Mouse (Mus musculus) splenic B cell, adult 2 months (primary cell): Measurements from ENCODE around the gene Ttc7.

ENCODE experiments used
- DNase-seq: peaks from one replicate; pipeline ENCODE4 v3.0.0-alpha.2; 2011; ENCODE audit warnings: low read depth, low spot score
- H3K27me3 ChIP-seq: 2 replicates; pipeline ENCODE4 v1.6.1; 2012; ENCODE audit warnings: mild to moderate bottlenecking, low read length, moderate library complexity, mixed read lengths; ENCODE audit not compliant: control insufficient read depth, poor library complexity, insufficient read depth, severe bottlenecking
- H3K36me3 ChIP-seq: 2 replicates; pipeline ENCODE4 v1.6.1; 2012; ENCODE audit warnings: mild to moderate bottlenecking, low read length, moderate library complexity, mixed read lengths; ENCODE audit not compliant: control insufficient read depth, poor library complexity, insufficient read depth, severe bottlenecking

The Ttc7 gene

GRCm38 (mm10) chr17:87282007-87282705 lies 530 bp upstream of the Ttc7 start:
- no peaks in the 10 kb centered on the region; the same call in 1 of the 2 replicates for H3K36me3 ChIP-seq
- H3K27me3 ChIP-seq, result no peaks in the 10 kb centered on the region
- DNase-seq, result peak; percentile 92

DNA sequence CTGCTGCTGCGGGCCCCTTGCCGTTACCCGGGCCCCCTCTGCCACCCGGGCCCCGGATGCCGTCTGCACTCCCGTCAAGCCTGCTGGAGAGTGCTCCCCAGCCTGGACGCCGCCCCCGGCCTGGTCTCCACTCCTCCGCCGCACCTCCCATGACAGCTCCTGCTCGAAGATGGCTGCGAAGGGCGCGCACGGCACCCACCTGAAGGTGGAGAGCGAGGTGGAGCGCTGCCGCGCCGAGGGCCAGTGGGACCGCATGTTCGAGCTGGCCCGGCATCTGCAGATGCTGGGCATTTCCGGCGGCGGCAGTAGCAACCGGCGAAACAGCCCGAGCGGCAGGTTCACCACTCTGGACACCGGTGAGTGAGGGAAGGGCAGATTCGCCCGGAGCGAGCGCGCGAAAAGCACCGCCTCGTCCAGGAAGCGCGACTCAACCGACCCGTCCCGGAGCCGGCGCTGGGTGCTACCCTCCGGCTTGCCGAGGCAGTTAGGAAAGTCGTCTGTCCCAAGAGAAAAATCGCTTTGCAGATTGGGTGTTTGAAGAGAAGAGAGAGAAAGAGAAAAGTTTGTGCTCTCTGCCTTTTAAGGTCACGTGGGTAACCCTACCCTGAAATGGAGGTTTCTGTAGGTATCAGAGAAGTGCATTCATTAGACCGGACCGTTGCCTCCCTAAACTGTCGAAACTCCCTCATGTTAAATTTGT lies 519 bp downstream of the Ttc7 start:
- no peaks in the 10 kb centered on the region; the same call in none of the 2 replicates for H3K36me3 ChIP-seq
- DNase-seq, result peak; percentile 65
- no peaks in the 10 kb centered on the region for H3K27me3 ChIP-seq

- H3K27me3 ChIP-seq, result no peaks in the 10 kb centered on the region
- peaks cover 3% of the 10 kb centered on the region for H3K36me3 ChIP-seq
- DNase-seq, result peak; percentile 85
These were observed 1.2 kb downstream of the Ttc7 start for GRCm38 (mm10) chr17:87283755-87284481.

DNA sequence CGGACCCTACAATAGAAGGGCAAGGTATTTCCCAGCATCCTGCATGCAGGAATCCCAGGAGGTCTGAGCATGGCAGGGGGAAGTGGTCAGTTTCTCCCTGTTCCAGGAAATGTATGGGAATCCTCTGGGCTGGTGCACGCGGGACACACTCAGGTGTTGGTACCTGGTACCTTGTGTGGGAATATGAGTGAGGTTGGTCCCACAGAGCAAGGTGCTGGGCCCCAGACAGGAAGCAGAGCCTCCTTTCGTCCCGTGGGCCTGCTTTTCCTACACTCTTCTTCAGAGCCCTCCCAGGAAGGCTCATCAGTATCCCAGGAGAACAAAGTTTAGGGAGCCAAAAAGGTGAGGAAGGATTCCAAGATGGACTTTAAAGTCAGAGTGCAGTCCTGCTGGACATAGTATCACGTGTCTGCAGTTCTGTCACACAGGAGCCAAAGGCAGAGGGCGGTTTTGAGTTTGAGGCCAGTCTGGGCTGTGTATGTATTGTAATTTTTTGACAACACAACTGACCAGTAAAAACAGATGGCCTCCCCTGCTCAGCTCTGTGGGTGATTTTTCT lies 1.9 kb downstream of the Ttc7 start:
- peaks cover 3% of the 10 kb centered on the region for H3K36me3 ChIP-seq
- H3K27me3 ChIP-seq, result no peaks in the 10 kb centered on the region
- DNase-seq, result no peak

DNA sequence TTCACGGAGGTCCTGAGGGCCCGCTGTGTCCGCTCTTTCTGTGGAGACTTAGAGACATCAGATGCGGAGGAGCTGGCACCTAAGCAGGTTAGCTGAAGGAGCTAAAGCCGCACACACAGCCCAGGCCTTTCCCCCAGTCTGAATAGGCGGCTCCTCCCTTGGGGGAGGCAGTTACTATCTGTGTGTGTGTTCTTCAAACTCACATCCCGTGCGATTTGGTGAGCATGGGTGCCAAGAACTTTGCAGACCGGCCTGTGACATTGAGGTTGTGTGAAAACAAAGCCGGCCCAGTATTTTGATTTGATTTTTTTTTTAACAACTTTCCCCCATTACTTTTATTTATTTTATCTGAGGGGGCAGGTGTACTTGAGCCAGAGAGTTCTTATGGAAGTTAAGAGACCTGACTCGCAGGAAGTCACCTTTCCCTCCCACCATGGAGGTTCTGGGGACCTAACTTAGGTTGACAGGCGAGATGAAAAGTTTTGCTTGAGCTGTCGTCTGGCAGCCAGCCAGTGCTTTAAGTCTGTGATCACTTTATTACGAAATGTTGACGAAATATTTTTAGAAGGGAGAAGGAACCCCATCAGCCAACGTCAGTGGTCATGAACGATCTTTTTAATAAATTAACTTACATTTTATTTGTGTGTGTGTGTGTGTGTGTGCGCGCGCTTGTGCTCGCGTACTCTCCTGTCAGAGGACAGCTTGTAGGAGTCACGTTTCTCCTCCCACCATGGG lies 3.2 kb downstream of the Ttc7 start:
- peak; percentile 39 for DNase-seq
- Histone ChIP-seq H3K36me3 (peaks cover 10% of the 10 kb centered on the region), H3K27me3 (no peaks in the 10 kb centered on the region)

- peak; percentile 26 for DNase-seq
- Histone ChIP-seq H3K36me3 (peaks cover 11% of the 10 kb centered on the region), H3K27me3 (no peaks in the 10 kb centered on the region)
These were observed 3.9 kb downstream of the Ttc7 start for GRCm38 (mm10) chr17:87286481-87287143.

DNA sequence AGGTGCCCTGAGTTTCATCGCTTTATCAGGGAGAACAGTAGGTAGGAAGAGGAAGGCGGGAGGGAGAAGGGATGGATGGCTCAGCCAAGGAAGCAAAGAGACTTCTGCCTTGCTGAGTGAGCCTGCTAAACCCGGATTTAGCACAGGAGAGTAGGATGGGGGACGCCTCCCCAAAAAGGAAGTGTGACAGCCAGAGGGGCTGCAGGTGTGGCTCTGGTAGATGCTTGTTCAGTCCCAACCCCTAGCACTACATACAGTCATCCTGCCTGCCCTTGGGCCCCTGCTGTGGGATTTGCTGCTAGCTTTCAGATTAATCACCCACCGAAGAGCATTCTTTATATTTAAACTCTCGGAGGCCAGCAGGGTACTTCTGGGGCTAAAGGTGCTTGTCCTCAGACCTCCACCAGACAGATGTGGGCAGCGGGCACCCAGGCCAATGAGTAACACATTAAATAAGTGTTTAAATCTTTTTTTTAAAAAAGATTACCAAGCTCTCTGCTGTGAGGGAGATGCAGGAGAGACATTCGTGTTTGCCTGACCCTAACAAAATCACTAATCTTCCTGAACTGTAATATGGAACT lies 4.6 kb downstream of the Ttc7 start:
- H3K27me3 ChIP-seq, result no peaks in the 10 kb centered on the region
- no peak for DNase-seq

DNA sequence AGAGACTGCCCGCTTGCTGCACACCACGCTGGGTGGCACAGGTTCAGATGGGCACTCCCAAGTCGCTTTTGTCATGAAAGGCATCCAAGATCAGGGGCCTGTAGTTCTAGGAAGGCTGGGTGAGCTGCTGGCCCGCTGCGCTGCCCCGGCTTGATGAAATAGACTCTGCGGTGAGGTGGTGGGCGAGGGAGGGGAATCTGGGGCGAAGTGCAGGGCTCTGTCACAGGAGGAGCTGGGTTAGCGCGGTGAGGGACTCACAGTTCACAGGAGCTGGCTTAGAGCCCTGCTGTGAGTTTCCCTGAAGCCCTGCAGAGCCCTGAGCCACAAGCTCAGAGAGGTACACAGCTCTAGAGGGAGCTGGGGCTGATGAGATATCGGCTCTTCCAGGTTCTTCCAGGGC lies 5.4 kb downstream of the Ttc7 start:
- DNase-seq, result no peak
- no peaks in the 10 kb centered on the region for H3K27me3 ChIP-seq

More for the DNA sequence above, 4.6 kb downstream of the Ttc7 start:
- peaks cover 14% of the 10 kb centered on the region for H3K36me3 ChIP-seq

GRCm38 (mm10) chr17:87289367-87289766 lies 6.7 kb downstream of the Ttc7 start:
- Histone ChIP-seq H3K27me3 (no peaks in the 10 kb centered on the region), H3K36me3 (peaks cover 22% of the 10 kb centered on the region)
- DNase-seq, result no peak

More for the DNA sequence above, 5.4 kb downstream of the Ttc7 start:
- peaks cover 21% of the 10 kb centered on the region for H3K36me3 ChIP-seq

- Histone ChIP-seq H3K27me3 (no peaks in the 10 kb centered on the region), H3K36me3 (peaks cover 29% of the 10 kb centered on the region)
- DNase-seq, result no peak
These were observed 8.4 kb downstream of the Ttc7 start for GRCm38 (mm10) chr17:87291037-87291436.

DNA sequence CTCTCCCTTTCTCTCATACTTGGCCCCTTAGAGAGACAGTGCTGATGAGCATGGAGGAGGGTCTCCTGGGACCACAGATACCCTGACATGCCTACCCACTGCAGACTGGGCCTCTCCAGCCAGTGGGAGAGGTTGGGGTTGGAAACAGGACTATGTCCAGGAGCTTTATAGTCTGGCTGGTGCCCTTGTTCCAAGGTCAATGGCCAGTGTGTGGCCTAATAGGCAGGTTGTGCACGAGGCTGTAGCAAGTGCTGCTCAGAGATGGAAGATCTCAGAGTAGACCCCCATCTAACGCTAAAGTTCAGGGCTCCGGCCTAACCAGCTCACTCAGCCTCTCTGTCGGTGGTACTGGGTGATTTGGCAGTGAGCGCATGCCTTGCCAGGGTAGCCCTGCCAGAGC lies 9.1 kb downstream of the Ttc7 start:
- no peak for DNase-seq
- H3K36me3 ChIP-seq, result peaks cover 31% of the 10 kb centered on the region
- H3K27me3 ChIP-seq, result no peaks in the 10 kb centered on the region

GRCm38 (mm10) chr17:87293125-87293524 lies 10.4 kb downstream of the Ttc7 start:
- DNase-seq, result no peak
- H3K27me3 ChIP-seq, result no peaks in the 10 kb centered on the region
- H3K36me3 ChIP-seq, result peaks cover 31% of the 10 kb centered on the region

DNA sequence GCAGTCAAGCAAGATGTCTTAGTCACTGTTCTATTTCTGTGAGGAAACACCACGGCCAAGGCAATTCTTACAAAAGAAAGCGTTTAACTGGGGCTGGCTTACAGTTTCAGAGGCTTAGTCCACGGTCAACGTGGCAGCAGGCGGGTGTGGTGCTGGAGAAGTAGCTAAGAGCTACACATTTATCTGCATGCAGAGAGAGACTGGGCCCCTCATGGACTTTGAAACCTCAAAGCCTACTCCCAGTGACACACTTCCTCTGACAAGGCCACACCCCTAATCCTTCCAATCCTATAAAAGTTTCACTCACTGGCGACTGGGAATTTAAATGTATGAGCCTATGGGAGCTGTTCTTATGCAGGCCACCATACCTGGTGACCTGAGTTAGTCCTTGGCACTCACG lies 13.1 kb downstream of the Ttc7 start:
- H3K27me3 ChIP-seq, result no peaks in the 10 kb centered on the region
- peaks cover 21% of the 10 kb centered on the region for H3K36me3 ChIP-seq

More for the DNA sequence above, 13.1 kb downstream of the Ttc7 start:
- no peak for DNase-seq
